Mouse (Mus musculus) heart, postnatal 0 days (tissue): ENCODE results near the gene Mus81.

Source experiments
- CTCF ChIP-seq: IDR thresholded peaks from 2 replicates; pipeline ENCODE4 v1.5.1; 2016; ENCODE audit warnings: antibody characterized with exemption, control low read depth, low read depth
- EP300 ChIP-seq: IDR thresholded peaks from 2 replicates; pipeline ENCODE4 v1.6.1; 2016; ENCODE audit warnings: antibody characterized with exemption, low read depth

DNA sequence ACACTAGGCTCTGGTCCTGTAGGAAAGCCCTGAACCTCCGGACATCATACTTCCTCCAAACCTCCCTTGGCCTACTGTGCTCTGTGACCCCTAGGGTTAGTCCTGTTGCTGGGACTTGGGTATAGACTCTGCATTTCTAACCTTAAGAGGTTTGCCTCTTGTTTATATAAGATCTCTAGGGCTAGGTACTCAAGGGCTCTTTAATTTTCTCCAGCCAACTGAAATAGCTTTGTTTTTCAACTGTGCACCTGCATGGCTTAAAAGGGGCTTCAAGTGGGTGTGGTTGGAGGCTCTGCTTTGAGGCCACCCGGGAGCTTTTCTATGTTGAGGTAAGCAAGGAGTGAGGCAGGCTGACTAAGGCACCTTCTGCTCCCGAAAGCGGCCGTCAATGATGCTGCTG is 3.7 kb downstream of the Mus81 start:
- TF ChIP-seq CTCF (no peak), EP300 (no peak)
